In the genomic region with DNA sequence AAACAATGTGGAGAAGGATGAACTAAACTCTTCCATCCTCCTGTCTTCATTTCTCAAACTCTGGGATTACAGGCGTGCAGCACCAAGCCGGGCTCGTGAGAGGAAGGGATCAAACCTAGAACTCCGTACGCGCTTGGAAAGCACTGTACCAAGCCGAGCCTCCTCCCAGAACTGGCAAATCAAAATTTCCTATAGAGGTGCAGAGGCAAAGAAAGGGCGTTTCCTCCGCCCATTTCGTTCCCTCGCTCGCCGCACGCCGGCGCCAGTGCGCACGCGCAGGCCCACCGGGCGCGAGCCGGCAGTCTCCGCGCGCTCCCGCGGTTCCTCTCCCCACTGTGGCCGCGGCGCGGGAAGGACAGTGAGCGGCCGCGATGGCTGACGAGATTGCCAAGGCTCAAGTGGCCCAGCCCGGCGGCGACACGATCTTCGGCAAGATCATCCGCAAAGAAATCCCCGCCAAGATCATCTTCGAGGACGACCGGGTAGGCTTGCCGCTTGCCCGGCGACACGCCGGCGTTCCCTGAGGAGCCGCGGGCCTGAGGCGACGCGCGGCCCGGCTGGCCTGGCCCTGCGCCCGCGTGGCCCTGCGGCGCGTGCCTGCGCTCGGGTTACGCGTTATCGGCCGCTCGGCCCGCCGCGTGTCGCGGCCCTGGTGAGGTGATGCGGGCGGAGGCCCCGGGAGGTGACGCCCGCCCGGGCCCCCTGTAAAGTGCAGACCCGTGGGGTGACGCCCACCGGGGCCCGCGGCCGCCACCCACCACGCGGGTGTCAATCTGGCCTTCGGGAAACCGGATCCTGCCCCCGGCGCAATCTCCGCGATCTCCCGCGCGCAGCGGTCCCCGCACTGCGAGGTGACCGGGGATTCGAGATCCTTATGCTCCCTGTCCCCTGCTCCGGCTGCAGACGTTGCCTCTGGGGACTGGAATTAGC, we compare ENCODE assay signal across 8 mouse cellular contexts. TPM values are rescaled to one million over a fixed set of nuclear protein-coding genes. Genes with fewer than 3 reads are reported as not detected.
A peak's percentile ranks its signal among the peaks of the same experiment; 100 is the strongest.
DNase-seq lines count a peak whose midpoint lies in the region; ATAC-seq lines count a peak whose summit lies in the region.

A gene (plus strand): TSS at position 265 of the 930 bp plus-strand sequence.

- no peaks in the 10 kb centered on the region for H3K4me1 ChIP-seq in embryonic facial prominence, embryonic 11.5 days (ENCODE audit: control insufficient read depth, insufficient read depth, low read length)
- peaks cover 21% of the 10 kb centered on the region for H3K4me1 ChIP-seq in limb, embryonic 10.5 days
- H3K4me1 ChIP-seq in midbrain, embryonic 12.5 days = peaks cover 29% of the 10 kb centered on the region

- no peaks in the 10 kb centered on the region for H3K27me3 ChIP-seq in embryonic facial prominence, embryonic 11.5 days (ENCODE audit: control insufficient read depth, insufficient read depth, low read length)
- H3K27me3 ChIP-seq in limb, embryonic 10.5 days (ENCODE audit: low read depth, poor library complexity, severe bottlenecking) = no peaks in the 10 kb centered on the region
- no peaks in the 10 kb centered on the region for H3K27me3 ChIP-seq in midbrain, embryonic 12.5 days

- ATAC-seq in embryonic facial prominence, embryonic 11.5 days (replicated peaks; ENCODE audit: insufficient number of reproducible peaks, low FRiP score, low TSS enrichment, low read depth) = peak; percentile 78
- peak; percentile 77 for ATAC-seq in midbrain, embryonic 12.5 days (ENCODE audit: low FRiP score, low read depth)

- peaks cover 7% of the 10 kb centered on the region for H3K36me3 ChIP-seq in embryonic facial prominence, embryonic 11.5 days (replicated peaks; ENCODE audit: control insufficient read depth, insufficient read depth, low read depth, low read length)
- H3K36me3 ChIP-seq in limb, embryonic 10.5 days = peaks cover 33% of the 10 kb centered on the region
- peaks cover 15% of the 10 kb centered on the region for H3K36me3 ChIP-seq in midbrain, embryonic 12.5 days

- DNase-seq in 3134 (ENCODE audit: extremely low read depth, insufficient read length, low spot score) = peak; percentile 96
- peak; percentile 94 for DNase-seq in adrenal gland, postnatal 25 days
- peak; percentile 93 for DNase-seq in embryonic facial prominence, embryonic 11.5 days (ENCODE audit: low spot score)
- peak; percentile 100 for DNase-seq in heart, adult 11 months
- peak; percentile 95 for DNase-seq in kidney, adult 18-20 months
- peak; percentile 95 for DNase-seq in limb, embryonic 10.5 days (ENCODE audit: low spot score)
- DNase-seq in skeletal muscle tissue, adult 2 months (ENCODE audit: low read depth, low spot score) = peak; percentile 81

- no peaks in the 10 kb centered on the region for H3K9me3 ChIP-seq in embryonic facial prominence, embryonic 11.5 days (replicated peaks; ENCODE audit: control insufficient read depth, low read length)
- H3K9me3 ChIP-seq in limb, embryonic 10.5 days (replicated peaks) = no peaks in the 10 kb centered on the region
- H3K9me3 ChIP-seq in midbrain, embryonic 12.5 days = no peaks in the 10 kb centered on the region

- peak within 1 kb of the TSS; percentile 95 for H3K4me3 ChIP-seq in embryonic facial prominence, embryonic 11.5 days (ENCODE audit: low read depth, low read length)
- H3K4me3 ChIP-seq in limb, embryonic 10.5 days = peak within 1 kb of the TSS; percentile 96
- H3K4me3 ChIP-seq in midbrain, embryonic 12.5 days = peak within 1 kb of the TSS; percentile 95

- H3K4me2 ChIP-seq in embryonic facial prominence, embryonic 11.5 days (ENCODE audit: low read depth, low read length) = peak within 1 kb of the TSS; percentile 60
- H3K4me2 ChIP-seq in midbrain, embryonic 12.5 days (replicated peaks) = peak within 1 kb of the TSS; percentile 62

- peak within 1 kb of the TSS; percentile 99 for H3K9ac ChIP-seq in embryonic facial prominence, embryonic 11.5 days (replicated peaks; ENCODE audit: low read length)
- peak within 1 kb of the TSS; percentile 97 for H3K9ac ChIP-seq in midbrain, embryonic 12.5 days (replicated peaks)

- WGBS in embryonic facial prominence, embryonic 11.5 days = under 1% methylated on average over 102 of the region's 107 CpGs
- whole genome bisulfite sequencing in limb, embryonic 10.5 days = under 1% methylated on average over 106 of the region's 107 CpGs
- WGBS in midbrain, embryonic 12.5 days = under 1% methylated on average over 101 of the region's 107 CpGs

- H3K27ac ChIP-seq in embryonic facial prominence, embryonic 11.5 days (replicated peaks; ENCODE audit: low read depth, low read length) = peak within 1 kb of the TSS; percentile 80
- peak within 1 kb of the TSS; percentile 99 for H3K27ac ChIP-seq in limb, embryonic 10.5 days
- peak within 1 kb of the TSS; percentile 90 for H3K27ac ChIP-seq in midbrain, embryonic 12.5 days (replicated peaks)

RNA-seq across cellular contexts. Expression of the gene that starts here (rescaled TPM):
- total RNA-seq in adrenal gland, postnatal 25 days (2021) = 386 and 405 TPM in 2 replicates
- polyA plus RNA-seq in embryonic facial prominence, embryonic 11.5 days (2014; fragmentation: Nextera tagmentation; extraction: Ambion mirVana) = 678 and 720 TPM in 2 replicates
- polyA plus RNA-seq in limb, embryonic 10.5 days (2016; fragmentation: Nextera tagmentation; extraction: Ambion mirVana) = 550 and 645 TPM in 2 replicates
- polyA plus RNA-seq in midbrain, embryonic 12.5 days (2016; fragmentation: Nextera tagmentation; extraction: Ambion mirVana) = 664 and 700 TPM in 2 replicates

Comparison
In these comparisons a context has a peak if more than half of its experiments do, and no peak if none do; other contexts are left out.
1. Peak in every context shown above with its lines: DNase-seq, ATAC-seq, H3K4me3 ChIP-seq and H3K27ac ChIP-seq.